Mouse (Mus musculus) kidney, adult 2 months (tissue): ENCODE measurements around the gene Cabin1. TPM values are rescaled to one million over a fixed set of nuclear protein-coding genes. Genes with fewer than 3 reads are reported as not detected.

Experiments
- DNase-seq: peaks from one replicate; pipeline ENCODE4 v3.0.0; 2021
- H3K27ac ChIP-seq: fragments of 200-500 bp; 2 replicates; pipeline ENCODE4 v1.5.1; 2012; ENCODE audit warnings: low read depth, low read length, control low read depth, inconsistent platforms; ENCODE audit not compliant: insufficient read depth
- H3K27me3 ChIP-seq: fragments of 200-500 bp; replicated peaks from 2 replicates; pipeline ENCODE4 v1.6.1; 2012; ENCODE audit warnings: mild to moderate bottlenecking, moderate library complexity, low read length, inconsistent platforms; ENCODE audit not compliant: control insufficient read depth, insufficient read depth
- H3K36me3 ChIP-seq: fragments of 200-500 bp; 2 replicates; pipeline ENCODE4 v1.6.1; 2012; ENCODE audit warnings: mild to moderate bottlenecking, moderate library complexity, low read length, inconsistent platforms; ENCODE audit not compliant: control insufficient read depth, insufficient read depth
- H3K4me1 ChIP-seq: fragments of 200-500 bp; 2 replicates; pipeline ENCODE4 v1.6.1; 2011; ENCODE audit warnings: low read length; ENCODE audit not compliant: control insufficient read depth, insufficient read depth
- H3K4me3 ChIP-seq: fragments of 200-500 bp; 2 replicates; pipeline ENCODE4 v1.5.1; 2011; ENCODE audit warnings: mild to moderate bottlenecking, low read depth, low read length, control low read depth; ENCODE audit not compliant: insufficient read depth
- CTCF ChIP-seq: fragments of 200-500 bp; conservative IDR thresholded peaks from 2 replicates; pipeline ENCODE4 v1.5.1; 2011; ENCODE audit warnings: low read depth, mild to moderate bottlenecking, control low read depth, low read length, moderate library complexity, mixed read lengths; ENCODE audit not compliant: insufficient read depth, insufficient read length
- POLR2A ChIP-seq: fragments of 200-500 bp; IDR thresholded peaks from one replicate; pipeline ENCODE4 v1.6.1; 2011; ENCODE audit warnings: low read depth, low read length, control low read depth
- WGBS: fragments of 180-500 bp; shearing (Covaris S2); methylation state at CpG from one replicate; pipeline ENCODE4 v1.1.7; 2018; 5-methylcytosine and 5-hydroxymethylcytosine counted together
- polyA plus RNA-seq: library from polyadenylated mRNA; depleted of rRNA; stranded (reverse); fragments of >200 nt; gene quantifications from 2 replicates; pipeline ENCODE4 v1.2.3, GENCODE M21; 2012

Gene Cabin1
- polyA plus RNA-seq, 1 experiment = 24.6 TPM

DNA sequence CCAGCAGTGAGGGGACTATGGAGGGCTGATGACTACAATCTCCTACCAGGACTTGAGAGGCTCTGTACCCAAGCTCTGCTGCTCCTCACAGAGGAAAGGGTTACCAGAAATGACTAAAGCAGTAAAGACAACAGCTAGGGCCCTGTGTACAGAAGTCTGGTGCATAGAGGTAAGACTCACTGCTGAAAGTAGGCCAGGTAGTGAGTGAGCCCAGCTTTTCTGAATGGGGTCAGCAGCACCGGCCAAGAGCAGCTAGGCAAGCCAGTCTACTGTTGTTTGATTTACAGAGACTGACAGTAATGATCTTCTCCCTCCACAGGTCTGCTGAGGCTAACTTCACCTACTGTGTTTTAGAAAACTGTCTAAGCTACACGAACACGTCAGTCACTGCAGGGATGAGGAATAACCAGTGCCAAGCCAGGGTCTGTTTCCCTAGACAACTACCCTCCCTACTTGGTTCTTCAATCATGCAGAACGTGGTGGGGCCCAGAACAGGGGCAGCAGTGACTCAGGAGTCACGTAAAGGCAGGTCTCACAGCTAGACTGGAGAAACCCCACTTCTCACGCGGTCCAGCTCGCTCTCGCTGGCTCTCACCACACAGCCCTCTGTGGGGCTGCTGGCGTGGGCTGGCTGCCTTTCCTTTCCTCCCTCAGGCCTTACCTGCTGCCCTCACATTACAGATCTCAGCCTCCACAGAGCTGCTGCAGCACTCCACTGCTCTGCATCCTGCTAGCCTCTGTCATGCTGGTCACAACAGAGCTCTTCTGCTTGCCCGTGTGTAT lies 70.5 kb downstream of the Cabin1 start:
- H3K36me3 ChIP-seq = no peaks in the 10 kb centered on the region; the same call in 1 of the 2 replicates
- no peaks in the 10 kb centered on the region for H3K4me1 ChIP-seq
- no peak for DNase-seq
- H3K27me3 ChIP-seq = no peaks in the 10 kb centered on the region
- H3K27ac ChIP-seq = no peak overlapping the region
- no peak overlapping the region for H3K4me3 ChIP-seq
- TF ChIP-seq POLR2A (no peak), CTCF (no peak)
- WGBS = 64% methylated on average over 11 of the region's 11 CpGs

DNA sequence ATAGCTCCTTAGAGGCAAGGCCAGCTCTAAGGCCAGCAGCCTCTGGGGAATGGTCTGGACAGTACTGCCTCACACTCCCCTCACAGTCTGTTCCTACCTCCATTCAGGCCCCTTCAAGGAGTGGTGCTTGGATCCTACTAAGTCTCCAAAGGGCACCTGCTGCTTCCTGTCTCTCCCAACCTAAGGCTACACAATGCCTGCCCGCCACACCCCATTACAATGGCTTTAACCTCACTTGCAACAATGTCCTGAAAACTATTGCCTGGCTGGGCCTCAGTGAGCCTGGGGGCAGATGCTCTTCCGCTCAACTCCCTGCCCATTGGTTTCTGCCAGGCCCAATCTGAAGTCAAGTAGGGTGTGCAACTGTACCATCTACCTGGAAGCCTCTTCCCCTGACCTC lies 75.5 kb downstream of the Cabin1 start:
- no peak for TF ChIP-seq CTCF
- no peak for TF ChIP-seq POLR2A
- Histone ChIP-seq H3K27me3 (no peaks in the 10 kb centered on the region), H3K4me3 (no peak overlapping the region), H3K36me3 (no peaks in the 10 kb centered on the region; the same call in 1 of the 2 replicates), H3K4me1 (no peaks in the 10 kb centered on the region), H3K27ac (no peak overlapping the region)
- 97% methylated on average over 2 of the region's 2 CpGs for WGBS
- DNase-seq = no peak

DNA sequence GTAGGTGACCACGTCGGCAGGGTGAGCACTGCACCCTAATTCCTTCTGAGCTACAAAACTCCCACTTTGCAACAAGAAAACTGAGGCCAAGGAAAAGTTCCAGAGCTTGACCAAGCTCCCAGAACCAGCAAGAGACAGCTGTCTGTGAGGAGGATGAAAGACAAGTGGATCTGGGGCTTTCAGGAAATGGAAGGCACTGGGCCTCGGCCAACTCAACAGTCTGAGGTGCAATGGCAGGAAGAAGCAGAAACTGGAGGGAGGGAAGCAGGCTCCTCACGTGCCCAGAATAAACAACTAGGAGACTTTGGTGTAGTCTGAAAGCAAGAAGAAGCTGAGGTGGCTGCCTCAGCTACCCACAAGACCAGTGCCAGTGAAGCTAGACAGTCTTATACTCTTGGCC lies 77.4 kb downstream of the Cabin1 start:
- Histone ChIP-seq H3K27me3 (no peaks in the 10 kb centered on the region), H3K27ac (no peak overlapping the region), H3K36me3 (no peaks in the 10 kb centered on the region), H3K4me3 (no peak overlapping the region), H3K4me1 (no peaks in the 10 kb centered on the region)
- TF ChIP-seq POLR2A = no peak
- TF ChIP-seq CTCF = no peak
- 77% methylated on average over 4 of the region's 4 CpGs for WGBS
- DNase-seq = no peak

DNA sequence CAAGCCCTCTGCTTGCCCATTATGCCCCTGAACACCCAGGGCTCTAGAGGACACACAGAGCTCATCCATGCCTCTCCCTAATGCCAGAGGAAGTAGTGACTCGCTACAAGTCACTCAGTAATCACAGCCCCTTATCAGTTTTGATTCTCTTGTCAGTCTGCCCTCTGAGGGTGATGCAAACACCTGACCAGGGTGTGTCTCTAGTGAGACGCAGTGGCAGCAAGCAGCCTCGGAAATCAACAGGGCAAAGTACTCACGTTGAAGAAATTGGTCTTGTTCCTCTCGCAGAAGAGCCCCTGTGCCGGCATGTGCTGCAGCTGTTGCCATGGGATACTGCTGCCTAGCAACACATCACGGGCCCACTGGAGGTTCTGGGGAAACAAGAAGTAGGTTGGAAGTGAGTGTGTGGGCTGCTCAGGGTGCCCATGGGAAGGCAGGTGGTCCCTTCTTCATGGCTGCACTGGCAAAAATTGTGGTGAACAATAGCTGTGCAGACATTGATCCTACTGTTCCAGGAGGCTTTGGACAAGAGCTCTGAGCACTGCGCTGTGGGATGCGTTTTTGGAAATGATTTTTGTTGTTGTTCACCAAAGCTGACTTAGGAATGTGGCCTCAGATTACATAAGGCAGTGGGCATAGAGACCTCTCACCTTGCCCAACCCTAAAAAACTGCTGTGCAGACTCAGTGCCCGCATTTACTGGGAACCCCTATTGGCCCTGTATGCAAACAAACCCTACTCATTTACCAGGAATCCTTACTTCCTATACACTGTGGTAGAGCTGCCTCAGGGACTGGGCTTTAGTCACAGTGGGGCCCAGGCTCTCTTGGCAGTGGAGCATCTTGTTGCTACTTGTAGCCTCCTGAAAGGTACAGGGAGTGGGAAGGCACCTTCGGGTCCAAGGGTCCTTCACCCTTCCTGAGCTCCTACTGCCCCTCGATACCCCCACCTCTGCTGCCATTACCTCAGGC lies 79.8 kb downstream of the Cabin1 start:
- H3K36me3 ChIP-seq = no peaks in the 10 kb centered on the region
- no peak for DNase-seq
- 63% methylated on average over 12 of the region's 12 CpGs for WGBS
- H3K27ac ChIP-seq = no peak overlapping the region
- H3K27me3 ChIP-seq = no peaks in the 10 kb centered on the region
- TF ChIP-seq POLR2A (no peak), CTCF (no peak)
- no peak overlapping the region for H3K4me3 ChIP-seq
- no peaks in the 10 kb centered on the region for H3K4me1 ChIP-seq

DNA sequence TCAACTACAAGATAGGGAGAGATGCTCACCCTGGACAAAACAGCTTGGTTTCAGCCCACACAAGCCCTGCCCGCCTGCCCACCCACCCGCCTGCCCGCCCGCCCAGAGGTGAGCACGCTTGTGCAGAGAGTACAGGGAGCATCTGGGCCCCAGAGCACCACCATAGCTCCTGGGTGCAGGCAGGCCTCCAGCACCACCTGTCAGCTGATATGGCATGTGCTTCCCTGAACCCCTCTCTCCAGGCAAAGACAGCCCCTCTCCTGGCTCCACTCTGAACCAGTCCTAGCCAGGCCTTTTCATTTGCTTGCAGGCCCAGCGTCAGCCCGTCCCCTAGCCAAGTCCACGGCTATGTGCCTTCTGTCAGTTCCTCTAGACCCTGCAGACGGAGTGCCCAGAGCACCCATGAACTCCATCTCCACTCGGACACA lies 83.6 kb downstream of the Cabin1 start:
- peaks cover 15% of the 10 kb centered on the region for H3K4me1 ChIP-seq
- no peaks in the 10 kb centered on the region for H3K27me3 ChIP-seq
- H3K27ac ChIP-seq = no peak overlapping the region
- H3K4me3 ChIP-seq = no peak overlapping the region
- no peaks in the 10 kb centered on the region for H3K36me3 ChIP-seq
- no peak for DNase-seq
- TF ChIP-seq CTCF = no peak
- no peak for TF ChIP-seq POLR2A
- WGBS = 95% methylated on average over 10 of the region's 10 CpGs

DNA sequence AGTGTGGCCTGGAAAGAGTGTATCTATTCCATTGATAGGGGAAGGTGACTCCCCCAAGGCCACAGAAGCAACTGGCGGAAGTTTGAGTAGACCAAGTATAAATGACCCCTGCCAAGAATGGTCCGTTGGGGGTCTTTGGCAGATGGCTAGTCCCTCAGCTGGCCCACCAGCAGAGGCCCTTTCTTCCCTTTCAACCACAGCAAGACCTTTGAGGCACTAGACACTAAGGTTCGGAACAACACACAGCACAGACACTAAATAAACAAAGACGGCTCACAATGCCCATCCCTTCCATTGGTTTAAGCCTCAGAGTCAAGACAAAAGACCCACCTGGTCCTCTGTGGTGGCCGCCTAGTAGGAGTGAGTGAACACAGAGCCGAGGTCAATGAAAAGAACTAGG lies 84.9 kb downstream of the Cabin1 start:
- no peak for TF ChIP-seq POLR2A
- no peak for TF ChIP-seq CTCF
- Histone ChIP-seq H3K36me3 (no peaks in the 10 kb centered on the region; the same call in 1 of the 2 replicates), H3K27ac (no peak overlapping the region), H3K4me1 (peaks cover 15% of the 10 kb centered on the region), H3K4me3 (no peak overlapping the region), H3K27me3 (no peaks in the 10 kb centered on the region)
- WGBS = 97% methylated on average over 6 of the region's 6 CpGs
- no peak for DNase-seq

DNA sequence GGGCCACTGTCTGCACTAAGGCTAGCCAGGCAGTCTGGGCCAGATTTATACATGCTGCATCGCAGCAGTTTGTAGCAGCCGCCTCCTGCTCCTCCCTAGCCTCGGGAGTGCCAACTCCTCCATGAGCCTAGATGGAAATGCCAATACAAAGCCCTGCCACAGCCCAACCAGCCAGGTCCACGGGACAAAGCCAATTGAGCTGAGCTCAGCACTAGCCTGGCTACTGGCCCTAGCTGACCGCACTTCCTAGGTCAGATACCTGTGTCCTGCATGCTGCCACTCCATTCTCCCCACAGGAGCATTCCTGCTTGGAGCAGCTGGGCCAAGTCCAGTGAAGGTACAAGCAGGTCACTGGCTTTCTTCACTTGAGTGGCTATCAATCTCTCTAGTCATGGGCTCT lies 86.2 kb downstream of the Cabin1 start:
- 48% methylated on average over 5 of the region's 5 CpGs for WGBS
- H3K4me1 ChIP-seq = peaks cover 15% of the 10 kb centered on the region
- no peaks in the 10 kb centered on the region; the same call in 1 of the 2 replicates for H3K36me3 ChIP-seq
- peak; percentile 69 for DNase-seq
- H3K27me3 ChIP-seq = no peaks in the 10 kb centered on the region
- TF ChIP-seq POLR2A = no peak
- no peak overlapping the region for H3K4me3 ChIP-seq
- no peak overlapping the region for H3K27ac ChIP-seq
